Mouse (Mus musculus): ENCODE measurements around the gene Epha5.

The Epha5 gene

DNA sequence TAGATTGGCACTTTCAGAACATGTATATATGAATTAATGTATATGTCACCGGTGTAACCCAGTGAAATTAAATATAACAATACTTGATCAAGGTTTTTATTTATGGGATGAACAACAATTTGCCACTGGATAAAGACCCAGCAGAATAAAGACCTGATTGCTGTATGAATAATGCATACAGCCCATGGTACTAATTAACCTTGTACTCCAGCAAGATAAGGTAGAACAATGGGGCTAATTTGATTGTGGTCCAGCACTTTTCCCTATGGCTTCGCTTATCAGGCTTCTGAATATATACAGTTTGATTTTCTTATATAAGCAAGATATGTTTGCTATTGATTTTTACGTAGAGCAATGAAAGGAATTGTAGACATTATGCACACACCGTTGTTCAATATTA is 103.6 kb downstream of the Epha5 start:
- DNase-seq (ENCODE audit: low spot score in 2 of 2): no peak

DNA sequence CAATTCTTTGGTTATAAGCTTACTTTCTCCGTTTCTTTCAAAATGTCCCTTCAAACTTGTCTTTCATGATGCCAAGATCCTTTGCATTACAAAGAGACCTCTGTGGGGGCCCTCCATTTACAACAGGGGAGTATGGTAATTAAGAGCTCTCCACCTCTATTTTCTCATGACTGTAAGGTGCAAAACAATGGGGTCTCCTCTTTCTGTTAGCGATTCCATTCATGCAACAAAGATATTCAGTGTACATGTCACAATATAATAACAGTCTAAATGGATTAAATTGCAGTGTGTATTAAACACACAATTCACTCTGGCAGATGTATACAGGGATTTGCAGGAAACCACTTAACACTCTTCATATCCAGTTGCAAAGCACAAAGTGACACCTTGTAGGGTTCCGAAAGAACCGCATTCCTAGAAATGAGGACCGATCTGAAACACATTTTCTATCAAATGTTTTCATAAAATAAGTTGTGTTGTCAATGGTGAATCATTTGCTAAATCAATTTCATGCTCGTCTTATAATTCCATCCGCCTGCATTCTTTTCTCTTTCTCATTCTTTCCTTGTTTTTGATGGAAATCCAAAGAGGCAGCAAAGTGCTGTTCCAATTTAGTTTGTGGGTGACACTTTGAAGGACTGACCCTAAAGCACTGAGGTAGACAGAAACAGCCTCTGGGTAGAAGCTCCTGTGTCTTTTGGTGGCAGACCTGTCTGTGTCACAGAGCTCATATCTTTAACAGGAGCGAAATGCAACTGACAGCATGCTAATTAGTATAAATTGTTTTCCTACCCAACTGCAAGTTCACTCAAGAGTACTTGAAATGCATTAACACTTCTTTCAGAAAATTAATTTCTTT is 118.1 kb downstream of the Epha5 start:
- DNase-seq (ENCODE audit: low spot score in 2 of 2): no peak

DNA sequence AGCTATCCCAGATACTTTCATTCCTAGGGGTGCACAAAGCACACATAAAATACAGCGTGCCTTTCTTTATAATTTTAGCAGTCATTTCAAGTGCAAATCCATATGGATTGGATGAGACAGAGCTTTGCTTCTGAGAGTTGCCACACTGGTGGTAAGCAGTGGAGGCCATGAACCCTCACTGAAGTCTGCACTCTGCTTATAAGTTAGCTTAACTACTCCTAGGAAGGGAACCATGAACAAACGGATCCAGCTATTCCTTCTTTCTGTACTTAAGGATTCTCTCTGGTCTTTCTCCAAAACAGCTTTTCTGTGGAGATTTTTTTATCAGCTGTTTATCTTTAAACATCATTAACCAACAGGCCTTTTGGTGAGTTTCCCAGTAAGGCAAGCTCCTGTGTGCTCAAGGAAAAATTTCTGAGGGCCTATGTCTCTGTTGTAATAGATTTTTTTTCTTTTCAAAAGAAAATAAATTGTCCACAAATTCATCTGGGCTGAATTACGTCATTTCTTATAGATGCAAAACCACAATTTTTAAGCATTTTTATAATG is 127.7 kb downstream of the Epha5 start:
- DNase-seq (ENCODE audit: low spot score in 2 of 2): no peak

DNA sequence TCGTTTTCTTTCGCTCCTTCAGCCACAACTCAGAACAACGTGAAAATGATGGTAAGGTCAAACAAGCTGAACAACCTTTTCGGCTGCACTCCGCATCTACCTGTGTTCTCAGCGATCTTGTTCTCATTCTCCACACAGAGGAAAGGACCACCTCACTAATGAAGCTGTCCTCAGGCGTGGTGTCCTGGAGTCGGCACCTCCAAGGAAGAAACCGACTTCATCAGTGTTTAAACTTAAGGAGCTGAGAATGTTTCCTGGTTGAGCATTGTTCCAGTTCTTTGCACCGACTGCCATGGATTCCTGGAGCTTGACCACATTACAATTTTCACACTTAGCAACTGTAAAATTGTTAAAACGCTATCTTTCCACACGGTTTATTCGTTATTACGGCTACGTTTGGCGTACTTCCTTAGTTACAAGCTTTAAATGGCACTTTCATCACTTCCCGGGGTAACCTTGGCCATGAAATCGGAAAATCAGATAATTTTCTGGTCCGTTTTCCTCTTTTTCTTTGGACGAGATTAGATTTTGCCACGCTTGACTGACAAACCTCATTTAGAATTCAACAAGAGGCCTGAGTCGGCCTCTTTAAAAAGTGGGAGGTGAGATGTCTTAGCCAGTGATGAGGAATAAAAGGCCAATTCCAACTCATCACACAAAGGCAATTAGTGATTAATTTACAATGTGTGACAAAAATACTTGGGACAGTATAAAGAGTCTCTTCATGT is 135.7 kb downstream of the Epha5 start:
- no peak for DNase-seq (ENCODE audit: low spot score in 2 of 2)

DNA sequence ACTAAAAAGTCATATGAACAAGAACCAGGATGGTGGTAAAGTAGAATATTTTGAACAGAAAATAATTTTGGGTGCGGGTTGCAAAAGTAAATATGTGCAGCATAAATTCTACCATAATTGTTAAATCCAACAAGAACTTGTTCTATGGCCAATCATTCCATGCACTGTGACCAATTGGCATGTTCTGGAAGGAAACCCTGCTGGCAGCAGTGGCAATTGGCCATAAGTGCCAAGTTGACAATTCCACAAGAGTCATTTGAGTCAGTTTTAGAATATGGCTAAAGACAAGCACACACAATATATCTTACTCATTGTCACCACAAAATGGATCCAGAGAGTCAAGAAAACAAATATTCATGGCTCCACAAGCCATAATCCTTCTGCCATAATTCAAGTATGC is 140.2 kb downstream of the Epha5 start:
- no peak for DNase-seq (ENCODE audit: low spot score in 2 of 2)

DNA sequence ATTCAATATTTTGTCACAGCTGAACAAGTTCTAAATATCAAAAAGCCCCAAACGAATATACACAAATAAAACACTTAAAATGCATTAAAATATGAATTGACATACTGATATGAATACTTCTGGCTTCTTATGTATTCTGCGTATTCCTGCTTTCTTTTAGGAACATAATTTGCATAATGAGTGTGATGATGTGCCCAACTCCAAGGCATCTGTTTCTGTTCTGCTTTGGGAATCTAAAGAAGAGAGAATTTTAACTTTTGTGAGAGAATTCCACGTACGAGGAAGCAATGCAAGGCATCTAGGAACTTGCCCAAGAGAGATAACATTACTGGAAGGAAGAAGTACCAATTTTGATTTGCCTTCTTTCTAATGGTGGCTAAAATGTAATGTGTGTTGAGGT is 151.8 kb downstream of the Epha5 start:
- DNase-seq (ENCODE audit: low spot score in 2 of 2): no peak

DNA sequence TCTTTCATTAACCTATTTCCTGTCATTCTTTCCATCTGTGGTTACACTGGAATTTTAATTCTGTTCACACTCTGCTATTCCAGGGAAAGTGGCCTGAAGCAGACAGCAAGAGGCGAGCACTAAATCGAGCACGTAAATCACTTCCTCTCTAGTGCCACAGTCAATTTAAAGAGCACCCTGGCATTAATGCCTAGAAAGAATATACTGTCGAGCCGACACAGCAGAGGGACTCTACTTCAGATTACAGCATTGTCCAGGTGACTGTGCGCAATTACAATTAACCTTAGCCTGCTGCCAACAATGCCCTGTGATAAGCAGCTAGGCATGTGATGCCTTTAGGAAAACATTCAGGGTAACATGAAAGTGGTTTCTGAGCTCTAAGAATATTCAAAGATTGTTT is 153.2 kb downstream of the Epha5 start:
- no peak for DNase-seq (ENCODE audit: low spot score in 2 of 2)

DNA sequence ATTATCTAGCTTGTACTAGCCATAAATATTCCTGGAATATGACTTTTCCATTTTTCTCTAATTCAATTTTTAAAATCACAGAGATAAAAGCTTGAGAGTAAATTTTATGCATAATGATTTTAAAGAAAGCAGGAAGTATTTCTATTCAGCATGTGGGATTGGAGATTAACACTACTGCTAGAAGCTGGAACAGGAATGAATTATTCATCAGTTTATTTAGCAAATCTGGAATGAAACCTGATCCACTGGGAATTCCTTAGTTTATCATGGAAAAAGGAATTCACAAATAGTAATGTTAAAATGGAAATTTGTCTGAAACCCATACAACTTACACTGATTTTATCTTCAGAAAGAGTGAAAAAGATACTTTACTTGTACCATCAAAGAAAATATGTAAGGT is 187.2 kb downstream of the Epha5 start:
- no peak for DNase-seq (ENCODE audit: low spot score in 2 of 2)

DNA sequence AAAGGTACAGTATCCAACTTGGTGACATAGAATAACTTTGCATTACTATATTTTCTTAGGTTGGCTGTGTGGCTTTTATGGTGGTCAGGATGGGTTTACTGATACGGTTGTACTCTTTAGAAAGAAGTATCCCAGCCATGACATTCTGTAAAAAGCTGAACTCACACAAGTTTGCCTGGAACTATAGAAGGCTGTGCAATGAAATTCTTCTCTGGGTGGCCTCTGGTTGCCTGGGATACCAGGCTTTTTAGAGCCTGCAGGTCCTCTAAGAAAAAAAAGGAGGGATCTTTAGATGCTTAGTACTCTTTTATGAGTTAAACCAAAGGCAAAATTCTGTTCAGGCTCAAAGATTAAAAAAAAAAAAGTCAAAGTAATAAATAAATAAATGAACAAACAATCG is 208.6 kb downstream of the Epha5 start:
- DNase-seq (ENCODE audit: low spot score in 2 of 2): no peak

DNA sequence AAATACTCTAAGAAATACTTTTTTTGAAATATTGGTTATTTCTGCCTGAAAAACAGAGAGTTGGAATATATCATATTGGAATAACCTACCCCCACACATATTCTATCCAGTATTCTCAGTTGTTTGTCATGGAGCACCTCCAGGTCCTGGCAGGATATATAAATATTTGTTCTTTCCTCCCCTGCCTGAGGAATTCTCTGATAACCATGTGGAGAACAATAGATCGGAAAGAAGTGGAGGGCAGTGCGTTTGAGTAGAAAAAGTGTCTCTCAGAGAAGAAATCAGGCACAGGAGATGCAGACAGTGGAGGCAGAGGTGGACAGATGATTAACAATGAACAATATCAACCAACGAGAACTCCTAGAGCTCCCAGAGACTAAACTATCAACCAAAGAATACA is 223.8 kb downstream of the Epha5 start:
- no peak for DNase-seq (ENCODE audit: low spot score in 2 of 2)

DNA sequence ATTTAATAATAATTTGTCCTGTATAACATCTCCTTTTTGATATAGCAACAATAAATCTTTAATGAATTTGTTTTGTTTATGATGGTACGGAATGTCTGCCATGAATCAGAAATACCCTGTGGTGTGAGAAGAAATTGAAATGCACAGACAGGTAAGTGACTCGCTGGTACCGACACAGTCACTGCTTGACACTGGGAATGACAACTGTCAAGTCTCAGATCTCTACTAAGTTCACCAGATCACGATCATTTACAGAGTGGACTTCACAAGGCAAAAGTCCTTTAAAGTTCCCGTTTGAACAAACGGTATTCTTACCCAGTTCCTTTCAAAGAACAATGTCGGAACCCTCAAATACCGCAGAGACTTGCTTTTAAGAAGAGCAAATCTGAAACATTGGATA is 233.0 kb downstream of the Epha5 start:
- no peak for DNase-seq (ENCODE audit: low spot score in 2 of 2)

DNA sequence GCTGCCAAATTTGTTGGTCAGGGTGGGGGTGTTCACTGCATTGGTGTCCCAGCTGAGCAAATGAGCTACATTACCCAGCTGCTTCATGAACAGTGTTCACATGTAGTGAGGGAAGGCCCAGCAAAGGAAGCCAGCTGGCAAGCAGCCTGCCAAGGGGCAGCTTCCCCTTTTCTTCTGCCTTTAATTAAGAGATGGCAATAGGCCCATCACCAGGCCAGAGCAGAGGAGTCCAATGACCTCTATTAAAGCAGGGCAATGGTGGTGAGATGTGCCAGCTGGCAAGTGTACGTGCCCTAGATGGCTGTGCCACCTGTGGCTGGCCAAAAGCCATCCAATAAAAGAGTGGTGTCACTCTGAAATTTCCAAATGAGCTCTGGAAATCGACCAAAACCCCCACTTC is 264.1 kb downstream of the Epha5 start:
- DNase-seq (ENCODE audit: low spot score in 2 of 2): no peak

DNA sequence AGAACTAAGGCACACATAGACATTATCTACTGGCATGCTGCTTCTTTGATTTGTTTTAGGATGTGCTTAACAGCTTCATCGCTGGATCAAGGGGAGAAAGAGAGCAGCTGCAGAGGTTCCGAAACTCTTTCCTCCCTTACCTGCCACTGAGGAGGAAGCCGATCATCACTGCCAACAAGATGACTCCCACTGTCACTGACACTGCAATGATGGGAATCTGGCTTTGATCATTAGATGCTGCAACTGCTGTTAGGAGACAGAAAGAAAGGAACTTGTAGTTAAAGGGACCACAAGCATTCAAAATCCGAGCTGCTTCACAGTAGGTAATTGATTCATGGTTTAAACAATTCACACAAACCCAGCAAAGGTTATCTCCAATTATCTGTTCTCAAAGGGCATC is 275.0 kb downstream of the Epha5 start:
- DNase-seq (ENCODE audit: low spot score in 2 of 2): no peak

DNA sequence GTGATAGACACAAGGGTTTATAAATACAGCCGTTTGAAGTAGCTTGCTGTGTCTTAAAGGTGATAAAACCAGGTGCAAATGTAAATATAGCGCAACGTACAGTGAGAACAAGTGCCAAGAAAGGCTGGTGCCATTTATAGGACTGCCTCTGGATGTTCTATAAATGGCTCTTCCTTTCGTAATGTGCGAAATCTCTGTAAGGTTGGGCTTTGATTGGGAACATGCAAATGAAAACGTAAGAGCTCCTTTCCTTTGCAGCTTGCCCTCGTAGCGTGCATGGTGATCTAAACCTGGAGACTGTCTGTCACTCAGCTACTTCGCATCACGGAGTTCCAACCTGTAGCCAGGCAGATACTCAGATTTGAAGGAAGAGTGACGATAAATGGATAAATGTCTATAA is 321.2 kb downstream of the Epha5 start:
- DNase-seq (ENCODE audit: low spot score in 2 of 2): no peak

DNA sequence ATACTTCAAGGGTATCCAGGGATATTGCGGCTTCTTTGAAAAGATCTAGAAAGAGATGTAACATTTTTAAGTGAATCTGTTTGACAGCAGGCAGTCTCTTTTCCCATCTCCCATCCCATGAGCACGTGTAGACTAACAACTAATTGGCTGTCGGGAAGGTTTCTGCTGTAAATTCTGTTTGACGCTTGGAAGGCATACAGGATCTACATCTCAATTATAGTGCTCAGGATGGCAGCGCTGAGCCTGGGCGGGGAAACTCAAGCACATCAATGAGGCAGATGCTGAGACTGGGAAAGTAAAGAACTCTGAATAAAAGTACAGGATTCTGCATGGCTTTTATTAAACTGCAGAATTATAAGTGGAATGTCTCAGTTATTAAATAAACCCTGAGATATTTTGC is 335.9 kb downstream of the Epha5 start:
- DNase-seq (ENCODE audit: low spot score in 2 of 2): no peak

DNA sequence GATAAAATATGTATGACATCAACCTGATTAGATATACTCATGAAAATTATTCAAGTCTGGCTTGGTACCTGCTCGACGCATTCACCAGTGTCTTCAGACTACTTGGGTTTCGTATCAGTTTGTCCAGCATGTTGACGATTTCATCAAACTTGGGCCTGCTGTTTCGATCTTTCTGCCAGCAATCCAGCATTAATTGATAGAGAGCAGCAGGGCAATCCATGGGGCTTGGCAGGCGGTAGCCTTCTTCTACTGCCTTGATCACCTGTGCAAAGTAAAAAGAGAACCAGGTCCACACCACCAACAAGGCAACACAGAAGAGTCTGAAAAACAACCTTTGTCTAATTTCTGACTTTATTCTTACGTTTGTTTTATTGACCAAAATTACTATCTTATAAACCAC is 346.2 kb downstream of the Epha5 start:
- DNase-seq (ENCODE audit: low spot score in 2 of 2): no peak

DNA sequence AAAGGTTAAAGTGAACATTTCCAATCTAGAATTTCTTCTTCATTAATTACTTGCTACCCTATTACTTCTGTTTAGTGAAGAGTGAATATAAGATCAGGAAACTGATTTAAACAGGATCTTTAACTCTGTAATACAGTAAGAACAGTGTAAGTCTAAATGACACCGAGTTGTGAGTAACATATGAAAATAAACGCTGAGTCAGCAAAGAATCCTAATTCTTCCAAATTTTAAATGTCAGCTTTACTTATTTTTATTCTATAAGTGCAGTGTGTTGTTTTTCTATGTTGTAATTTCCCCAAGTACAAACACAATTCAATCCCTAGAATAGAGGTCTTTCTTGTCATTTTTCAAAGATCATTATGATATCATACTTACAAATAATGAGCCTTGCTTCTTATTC is 363.3 kb downstream of the Epha5 start:
- DNase-seq (ENCODE audit: low spot score in 2 of 2): no peak

DNA sequence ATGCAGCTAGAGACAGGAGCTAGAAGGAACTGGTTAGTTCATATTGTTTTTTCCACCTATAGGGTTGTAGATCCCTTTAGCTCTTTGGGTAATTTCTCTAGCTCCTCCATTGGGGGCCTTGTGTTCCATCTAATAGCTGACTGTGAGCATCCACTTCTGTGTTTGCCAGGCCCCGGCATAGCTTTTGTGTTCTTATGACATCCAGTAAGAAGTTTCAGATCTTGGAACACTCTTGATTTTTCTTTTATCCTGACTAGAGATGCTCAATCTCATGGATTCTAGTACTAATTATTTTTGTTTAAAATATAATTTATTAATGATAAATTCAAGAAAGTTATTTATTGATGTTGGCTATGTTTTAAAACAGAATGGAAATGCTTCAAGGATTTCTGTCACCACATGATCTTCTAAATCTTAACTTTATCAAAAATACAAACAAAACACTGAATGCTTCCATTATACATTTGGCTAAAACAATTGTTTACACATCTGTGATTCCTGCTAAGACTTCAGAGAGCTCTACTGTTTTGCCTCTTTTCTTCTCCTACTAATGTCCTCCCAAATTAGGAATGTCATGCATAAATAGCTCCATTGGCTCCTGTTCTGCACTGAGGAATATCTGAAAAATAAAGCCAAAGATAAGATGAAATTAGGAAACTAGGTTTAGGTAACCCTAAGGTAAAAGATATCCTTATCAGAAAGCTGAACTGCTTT is 379.8 kb downstream of the Epha5 start:
- no peak for DNase-seq (ENCODE audit: low spot score in 2 of 2)

Data from heart, adult 9 months (tissue).